Mouse (Mus musculus) forebrain, postnatal 0 days (tissue): ENCODE measurements at regions not wholly inside any gene's neighbourhood (a gene's known extent, or its start where the extent isn't known, plus 50 kb on each side); places are given as distances from the start of the nearest gene placed in this dataset.

Source experiments
- ATAC-seq: fragments of 200-750 bp; cut with Nextera tagmentation; 2 replicates; pipeline ENCODE4 v1.8.0; 2017; ENCODE audit warnings: mild to moderate bottlenecking, moderate library complexity
- DNase-seq: peaks from one replicate; pipeline ENCODE4 v3.0.0-alpha.2; 2015
- H3K27ac ChIP-seq: fragments of 300-500 bp; sonication (generic); 2 replicates; pipeline ENCODE4 v1.5.1; 2014; ENCODE audit warnings: low read depth, mild to moderate bottlenecking, antibody characterized with exemption, low read length, moderate library complexity, mixed read lengths
- H3K27me3 ChIP-seq: fragments of 300-500 bp; sonication (generic); 2 replicates; pipeline ENCODE4 v1.6.1; 2014; ENCODE audit warnings: mild to moderate bottlenecking, low read length, mixed read lengths; ENCODE audit not compliant: insufficient read depth
- H3K36me3 ChIP-seq: fragments of 300-500 bp; sonication (generic); 2 replicates; pipeline ENCODE4 v1.6.1; 2014; ENCODE audit warnings: mild to moderate bottlenecking, moderate library complexity; ENCODE audit not compliant: insufficient read depth
- H3K4me1 ChIP-seq: fragments of 300-500 bp; sonication (generic); 2 replicates; pipeline ENCODE4 v1.6.1; 2014; ENCODE audit warnings: antibody characterized with exemption; ENCODE audit not compliant: insufficient read depth
- H3K4me2 ChIP-seq: fragments of 300-500 bp; sonication (generic); 2 replicates; pipeline ENCODE4 v1.6.1; 2014; ENCODE audit warnings: low read depth, mild to moderate bottlenecking, moderate library complexity
- H3K4me3 ChIP-seq: fragments of 300-500 bp; sonication (generic); 2 replicates; pipeline ENCODE4 v1.5.1; 2014; ENCODE audit warnings: low read depth, low read length, mixed read lengths
- H3K9ac ChIP-seq: fragments of 300-500 bp; sonication (generic); 2 replicates; pipeline ENCODE4 v1.6.1; 2014; ENCODE audit warnings: mild to moderate bottlenecking
- H3K9me3 ChIP-seq: fragments of 300-500 bp; sonication (generic); 2 replicates; pipeline ENCODE4 v1.6.1; 2016; ENCODE audit warnings: low read length
- CTCF ChIP-seq: sonication (generic); IDR thresholded peaks from 2 replicates; pipeline ENCODE4 v1.5.1; 2016; ENCODE audit warnings: antibody characterized with exemption, control low read depth, low read depth
- WGBS: fragments of 180-500 bp; shearing (Covaris S2); extraction: QIAGEN DNeasy Blood & Tissue Kit; methylation state at CpG from one replicate; pipeline ENCODE4 v1.1.7; 2014; 5-methylcytosine and 5-hydroxymethylcytosine counted together

- Histone ChIP-seq H3K27ac (no peak overlapping the region), H3K4me1 (no peaks in the 10 kb centered on the region), H3K9me3 (no peaks in the 10 kb centered on the region), H3K9ac (no peak overlapping the region), H3K4me2 (no peak overlapping the region), H3K27me3 (no peaks in the 10 kb centered on the region), H3K36me3 (no peaks in the 10 kb centered on the region), H3K4me3 (no peak overlapping the region)
- 79% methylated on average over 7 of the region's 7 CpGs for WGBS
- DNase-seq = no peak
- TF ChIP-seq CTCF = no peak
- no peak for ATAC-seq
These were observed 161.3 kb upstream of the 9630041A04Rik start for GRCm38 (mm10) chr9:101700368-101700767.

DNA sequence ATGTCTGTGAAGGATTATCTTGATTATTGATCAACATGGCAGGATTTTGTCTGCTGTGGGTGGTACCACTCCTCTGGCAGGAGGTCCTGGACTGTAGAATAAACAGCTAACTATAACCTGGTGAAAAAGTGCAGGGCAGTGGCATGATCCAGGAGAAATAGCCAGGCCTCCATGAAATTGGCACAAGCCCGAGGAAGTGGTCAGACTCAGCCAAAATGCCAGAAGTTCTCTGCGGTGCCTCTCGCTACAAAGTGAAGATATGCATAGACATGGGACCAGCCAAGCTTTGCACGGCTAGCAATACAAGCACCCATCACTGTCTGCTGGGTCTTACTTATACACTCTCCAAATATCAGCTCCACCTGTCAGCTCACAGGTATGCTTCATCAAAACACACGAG is 167.6 kb upstream of the 9630041A04Rik start:
- Histone ChIP-seq H3K4me3 (no peak overlapping the region), H3K36me3 (no peaks in the 10 kb centered on the region), H3K9ac (no peak overlapping the region), H3K27ac (no peak overlapping the region), H3K27me3 (no peaks in the 10 kb centered on the region), H3K9me3 (no peaks in the 10 kb centered on the region), H3K4me2 (no peak overlapping the region), H3K4me1 (no peaks in the 10 kb centered on the region; the same call in 1 of the 2 replicates)
- 94% methylated on average over 5 of the region's 5 CpGs for WGBS
- DNase-seq = no peak
- ATAC-seq = no peak
- TF ChIP-seq CTCF = no peak

- Histone ChIP-seq H3K27ac (0 out of 2 replicates have a peak overlapping the region, but pooled peaks have one; percentile 75), H3K36me3 (no peaks in the 10 kb centered on the region), H3K27me3 (no peaks in the 10 kb centered on the region), H3K9ac (no peak overlapping the region), H3K4me2 (0 out of 2 replicates have a peak overlapping the region, but pooled peaks have one; percentile 16), H3K4me3 (no peak overlapping the region), H3K4me1 (no peaks in the 10 kb centered on the region; the same call in 1 of the 2 replicates), H3K9me3 (no peaks in the 10 kb centered on the region)
- DNase-seq = no peak
- WGBS = 67% methylated on average over 6 of the region's 6 CpGs
- no peak for ATAC-seq
- no peak for TF ChIP-seq CTCF
These were observed 170.3 kb upstream of the 9630041A04Rik start for GRCm38 (mm10) chr9:101691336-101691735.

DNA sequence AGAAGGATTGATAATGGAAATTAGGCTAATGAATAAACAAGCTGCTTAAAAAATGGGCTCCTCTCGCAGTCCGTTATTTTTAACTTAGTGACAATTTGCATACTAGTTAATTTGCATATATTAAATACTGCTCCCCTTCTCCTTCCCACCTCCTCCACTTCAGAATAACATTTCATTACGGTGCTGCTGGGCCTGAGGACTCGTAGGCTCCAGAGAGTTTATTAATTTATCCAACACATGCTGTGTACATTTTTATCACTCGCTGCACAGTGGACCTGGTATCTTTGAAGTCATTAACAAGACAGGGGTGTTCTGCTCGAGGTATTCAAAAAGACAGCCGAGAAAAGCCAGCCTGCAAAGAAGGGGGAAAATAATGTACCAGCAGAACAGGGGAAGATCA is 170.7 kb upstream of the 9630041A04Rik start:
- TF ChIP-seq CTCF = no peak
- Histone ChIP-seq H3K9ac (peak overlapping the region; percentile 64; the same call in 1 of the 2 replicates), H3K36me3 (no peaks in the 10 kb centered on the region), H3K4me3 (peak overlapping the region; percentile 28), H3K4me1 (no peaks in the 10 kb centered on the region; the same call in 1 of the 2 replicates), H3K9me3 (no peaks in the 10 kb centered on the region), H3K27me3 (no peaks in the 10 kb centered on the region), H3K4me2 (peak overlapping the region; percentile 16; the same call in 1 of the 2 replicates), H3K27ac (peak overlapping the region; percentile 75; the same call in 1 of the 2 replicates)
- 12% methylated on average over 7 of the region's 7 CpGs for WGBS
- no peak for ATAC-seq
- DNase-seq = peak; percentile 39

DNA sequence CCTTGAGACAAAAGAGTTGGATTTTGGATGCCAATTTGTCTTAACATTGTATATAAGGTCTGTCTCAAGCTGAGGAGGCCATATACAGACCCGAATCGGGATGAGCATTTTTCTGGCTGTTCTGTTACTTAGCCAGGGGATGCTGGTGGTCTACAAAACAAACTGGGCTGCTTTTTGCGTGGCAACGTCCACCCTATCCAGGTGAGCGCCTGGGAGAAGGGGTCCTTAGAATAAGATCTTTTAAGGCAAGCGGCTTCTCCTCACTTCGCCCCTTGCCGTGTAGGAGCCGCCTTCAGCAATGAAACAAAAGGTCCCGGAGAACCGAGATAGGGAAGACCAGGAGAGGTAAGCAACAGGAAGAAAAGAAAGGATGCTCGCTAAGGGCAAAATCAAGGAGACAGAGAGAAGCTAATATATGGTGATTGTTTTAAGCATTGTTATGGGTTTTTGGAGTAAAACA is 171.2 kb upstream of the 9630041A04Rik start:
- peak; percentile 39 for ATAC-seq
- WGBS = 4% methylated on average over 12 of the region's 12 CpGs
- Histone ChIP-seq H3K4me2 (peak overlapping the region; percentile 59), H3K27me3 (no peaks in the 10 kb centered on the region), H3K9me3 (no peaks in the 10 kb centered on the region), H3K27ac (peak overlapping the region; percentile 75), H3K4me1 (no peaks in the 10 kb centered on the region; the same call in 1 of the 2 replicates), H3K9ac (peak overlapping the region; percentile 64), H3K4me3 (peak overlapping the region; percentile 28), H3K36me3 (no peaks in the 10 kb centered on the region)
- no peak for DNase-seq
- TF ChIP-seq CTCF = no peak

DNA sequence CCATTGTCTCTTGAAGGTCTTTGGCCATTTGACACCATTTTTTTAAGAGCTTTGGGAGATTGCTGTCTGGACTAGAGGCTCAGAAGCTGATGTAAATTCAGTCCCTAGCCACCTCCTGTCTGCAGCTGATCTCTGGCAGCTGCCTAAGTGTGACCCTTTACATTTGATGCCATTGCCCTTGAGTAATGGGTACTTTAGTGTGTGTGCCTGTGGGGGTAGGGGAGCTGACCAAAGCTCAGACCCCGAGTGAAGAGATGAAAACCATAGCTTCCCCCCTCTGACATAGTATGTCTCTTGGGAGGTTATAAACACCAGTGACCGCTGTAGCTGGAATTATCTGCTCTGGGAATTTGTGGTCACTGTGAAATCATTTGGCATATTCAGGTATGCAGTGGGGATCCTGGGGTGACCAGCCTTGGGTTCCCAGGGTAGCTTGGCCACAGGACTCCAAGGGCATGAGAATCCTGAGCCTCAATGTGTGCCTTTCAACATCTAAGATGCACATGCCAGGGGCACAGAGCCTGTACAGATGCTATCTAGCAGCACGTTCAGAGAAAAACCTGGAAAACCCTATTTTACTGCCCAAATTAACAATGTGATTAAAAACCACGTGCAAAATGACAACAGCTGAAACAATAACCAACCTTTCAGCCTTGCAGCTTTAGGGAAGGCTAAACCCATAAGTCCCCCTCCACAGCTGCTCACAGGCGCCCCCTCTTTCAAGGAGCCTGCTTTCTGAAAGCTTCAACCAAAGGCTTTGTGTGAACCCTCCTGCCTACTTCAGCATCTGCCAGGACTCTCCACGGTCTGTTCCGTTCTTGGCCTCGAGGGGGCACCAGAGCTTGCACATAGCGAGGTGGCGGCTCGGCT is 171.9 kb upstream of the 9630041A04Rik start:
- Histone ChIP-seq H3K36me3 (no peaks in the 10 kb centered on the region), H3K9ac (no peak overlapping the region), H3K9me3 (no peaks in the 10 kb centered on the region), H3K27ac (peak overlapping the region; percentile 54; the same call in 1 of the 2 replicates), H3K4me2 (peak overlapping the region; percentile 59), H3K4me3 (peak overlapping the region; percentile 28), H3K4me1 (no peaks in the 10 kb centered on the region; the same call in 1 of the 2 replicates), H3K27me3 (no peaks in the 10 kb centered on the region)
- TF ChIP-seq CTCF = peak; percentile 99
- ATAC-seq (peak; percentile 94), DNase-seq (peak; percentile 98)
- 15% methylated on average over 11 of the region's 11 CpGs for WGBS

- H3K4me3 ChIP-seq = no peak overlapping the region
- H3K9ac ChIP-seq = no peak overlapping the region
- H3K27ac ChIP-seq = no peak overlapping the region
- no peaks in the 10 kb centered on the region for H3K9me3 ChIP-seq
- no peak for TF ChIP-seq CTCF
- ATAC-seq = no peak
- H3K36me3 ChIP-seq = no peaks in the 10 kb centered on the region
- no peak overlapping the region for H3K4me2 ChIP-seq
- no peaks in the 10 kb centered on the region; the same call in 1 of the 2 replicates for H3K4me1 ChIP-seq
- DNase-seq = no peak
- H3K27me3 ChIP-seq = no peaks in the 10 kb centered on the region
- 73% methylated on average over 6 of the region's 6 CpGs for WGBS
These were observed 174.4 kb upstream of the 9630041A04Rik start for GRCm38 (mm10) chr9:101687226-101687625.
